Mouse (Mus musculus): Measurements from ENCODE around the gene Mrpl43.

Gene Mrpl43

DNA sequence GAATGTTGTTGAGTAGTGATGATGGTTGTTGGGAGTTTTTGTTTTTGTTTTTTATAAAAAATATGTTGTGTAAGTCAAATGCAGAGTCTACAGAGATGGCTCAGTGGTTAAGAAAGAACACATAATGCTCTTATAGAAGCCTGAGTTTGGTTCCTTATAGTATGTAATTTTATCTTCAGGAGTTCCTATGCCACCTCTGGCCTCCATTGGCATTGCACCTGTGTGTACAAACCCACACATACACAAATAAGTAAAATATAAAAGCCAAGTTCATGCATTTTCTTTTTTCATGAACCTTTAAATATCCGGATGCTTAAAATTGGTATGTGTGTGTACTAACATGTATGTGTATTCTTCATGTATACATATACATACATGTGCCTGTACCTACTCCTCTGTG, 40.3 kb downstream of the Mrpl43 start:
- no peak for DNase-seq

DNA sequence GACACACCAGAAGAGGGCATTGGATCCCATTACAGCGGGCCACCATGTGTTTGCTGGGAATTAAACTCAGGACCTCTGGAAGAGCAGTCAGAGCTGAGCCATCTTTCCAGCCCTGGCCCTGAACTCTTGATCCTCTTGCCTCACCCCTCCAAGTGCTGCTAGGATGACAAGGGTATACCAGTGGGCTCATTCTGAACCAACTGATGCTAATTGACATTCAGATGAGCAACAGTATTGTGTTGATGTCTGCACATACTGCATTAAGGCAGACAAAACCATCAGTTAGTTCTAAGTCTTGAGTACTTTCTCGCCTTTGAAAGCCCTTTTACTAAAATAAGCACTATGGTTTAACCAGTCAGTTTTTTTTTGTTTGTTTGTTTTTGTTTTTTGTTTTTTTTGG, 46.6 kb downstream of the Mrpl43 start:
- no peak for DNase-seq

All from cerebellum, adult 11-12 months (tissue).